Mouse (Mus musculus): Measurements from ENCODE around the gene Lrrk2. TPM values are rescaled to one million over a fixed set of nuclear protein-coding genes. Genes with fewer than 3 reads are reported as not detected.
"Not testable (repeated sequence)": the region's sequence is repeated elsewhere in the genome, so short reads cannot be mapped to it uniquely, and the experiment has no call there.

Gene Lrrk2
- total RNA-seq, 4 experiments from 2014 or later = 16.4 to 99.1 (median 40.1) TPM

GRCm38 (mm10) chr15:91837965-91838364, 165.0 kb downstream of the Lrrk2 start, which contains the start of gene Smgc:
Gene Smgc (plus strand): TSS chr15:91838265.
- DNase-seq = no peak

GRCm38 (mm10) chr15:91864130-91864529, 191.2 kb downstream of the Lrrk2 start:
- not testable (repeated sequence) for DNase-seq

Other genes with a start within 250 kb of the Lrrk2 start
- 1 to 10 TPM; 2.9 to 5.0 (median 3.5) TPM for gene Slc2a13, start 99.9 kb upstream of the Lrrk2 start, total RNA-seq (2022)
- gene Smgc, start 165.1 kb downstream of the Lrrk2 start, total RNA-seq (2022) = not detected